Mouse (Mus musculus) megakaryocyte, embryonic 14.5 days (primary cell): ENCODE measurements around the gene Glis1.

Source experiments
- FLI1 ChIP-seq: IDR thresholded peaks from 2 replicates; pipeline ENCODE4 v1.6.1; 2012; ENCODE audit warnings: low read length, inconsistent platforms, mixed read lengths
- GATA1 ChIP-seq: IDR thresholded peaks from 3 replicates; pipeline ENCODE4 v1.6.1; 2012; ENCODE audit warnings: mixed read lengths, low read length, inconsistent platforms, borderline replicate concordance

GRCm38 (mm10) chr4:107538116-107538515, 103.7 kb downstream of the Glis1 start:
- TF ChIP-seq GATA1 (no peak), FLI1 (no peak)
